Mouse (Mus musculus): ENCODE measurements around the gene Ets1. TPM values are rescaled to one million over a fixed set of nuclear protein-coding genes. Genes with fewer than 3 reads are reported as not detected.
A peak's percentile ranks its signal among the peaks of the same experiment; 100 is the strongest.

Ets1 gene
- total and polyA plus RNA-seq, 2 experiments from 2014 or later = 34.3 to 72.7 TPM

DNA sequence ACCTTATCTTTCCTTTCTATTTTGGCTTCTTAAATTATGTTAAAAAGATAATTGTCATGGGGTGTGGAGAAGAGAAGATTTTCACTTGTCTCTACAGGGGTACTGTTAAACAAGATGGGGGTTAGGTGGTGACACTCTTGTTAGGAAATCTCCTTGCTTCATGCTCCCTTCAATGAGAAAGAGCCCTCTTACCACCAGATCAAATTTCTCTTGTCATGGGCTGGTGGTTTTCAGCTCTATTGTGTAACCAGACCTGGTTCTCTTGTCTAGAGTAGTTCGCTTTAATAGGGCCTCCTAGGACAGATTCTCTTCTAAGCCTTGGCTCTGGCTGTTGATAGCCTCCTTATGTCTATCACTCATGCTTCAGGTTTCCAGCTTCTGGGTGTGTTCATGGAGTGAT is 18.3 kb downstream of the Ets1 start:
- no peak overlapping the region for H3K4me3 ChIP-seq (ENCODE audit: low read depth, low read length)
- H3K9ac ChIP-seq (replicated peaks; ENCODE audit: low read depth, low read length) = no peak overlapping the region
- H3K27ac ChIP-seq (ENCODE audit: low read depth) = no peak overlapping the region
- H3K9me3 ChIP-seq (replicated peaks; ENCODE audit: control insufficient read depth, low read length) = no peaks in the 10 kb centered on the region
- peaks cover 14% of the 10 kb centered on the region for H3K4me1 ChIP-seq (ENCODE audit: control insufficient read depth, insufficient read depth)
- no peak overlapping the region for H3K4me2 ChIP-seq (ENCODE audit: low read depth, low read length)
- ATAC-seq (ENCODE audit: insufficient read depth, low read depth) = no peak
- no peaks in the 10 kb centered on the region for H3K36me3 ChIP-seq (replicated peaks; ENCODE audit: control insufficient read depth, insufficient read depth, low read length)
- 73% methylated on average over 1 of the region's 1 CpGs for WGBS
- H3K27me3 ChIP-seq (ENCODE audit: control insufficient read depth, insufficient read depth, low read length) = no peaks in the 10 kb centered on the region
- no peak for TF ChIP-seq EP300 (IDR thresholded peaks at IDR 0.05; ENCODE audit: low read depth)
- no peak for TF ChIP-seq CTCF (IDR thresholded peaks at IDR 0.05; ENCODE audit: low read depth)
- no peak for DNase-seq (ENCODE audit: low spot score)

DNA sequence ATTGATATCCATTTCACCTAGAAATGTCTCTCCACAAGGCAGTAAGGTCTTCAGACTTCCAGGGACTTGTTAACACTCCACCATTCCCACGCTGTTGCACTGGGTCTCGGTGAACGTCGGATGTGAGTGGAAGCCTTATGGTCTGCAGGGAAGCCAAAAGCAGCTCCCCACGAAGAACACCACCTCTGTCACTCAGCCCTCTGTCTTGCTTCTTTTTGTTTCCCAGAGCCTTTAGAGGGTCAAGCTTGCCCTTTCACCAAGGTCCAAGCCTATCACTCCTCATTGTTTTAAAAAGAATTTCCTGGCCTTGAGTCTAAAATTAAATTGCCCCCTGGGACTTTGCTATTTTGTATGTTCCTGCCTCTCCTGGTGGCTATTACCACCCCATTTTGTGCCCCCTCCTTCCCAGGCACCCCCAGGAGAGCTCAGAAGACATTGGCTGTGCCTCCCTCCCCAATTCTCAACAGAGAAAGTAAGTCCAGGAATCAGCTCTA is 20.4 kb downstream of the Ets1 start:
- no peaks in the 10 kb centered on the region for H3K36me3 ChIP-seq (replicated peaks; ENCODE audit: control insufficient read depth, insufficient read depth, low read length)
- H3K4me2 ChIP-seq (ENCODE audit: low read depth, low read length) = no peak overlapping the region
- ATAC-seq (ENCODE audit: insufficient read depth, low read depth) (peak; percentile 17; the same call in 1 of the 2 replicates), DNase-seq (ENCODE audit: low spot score) (no peak)
- H3K9me3 ChIP-seq (replicated peaks; ENCODE audit: control insufficient read depth, low read length) = no peaks in the 10 kb centered on the region
- H3K27ac ChIP-seq (ENCODE audit: low read depth) = peak overlapping the region; percentile 63
- WGBS = 44% methylated on average over 5 of the region's 5 CpGs
- no peak overlapping the region for H3K4me3 ChIP-seq (ENCODE audit: low read depth, low read length)
- H3K4me1 ChIP-seq (ENCODE audit: control insufficient read depth, insufficient read depth) = peaks cover 14% of the 10 kb centered on the region
- no peak for TF ChIP-seq CTCF (IDR thresholded peaks at IDR 0.05; ENCODE audit: low read depth)
- TF ChIP-seq EP300 (IDR thresholded peaks at IDR 0.05; ENCODE audit: low read depth) = no peak
- no peaks in the 10 kb centered on the region for H3K27me3 ChIP-seq (ENCODE audit: control insufficient read depth, insufficient read depth, low read length)
- H3K9ac ChIP-seq (replicated peaks; ENCODE audit: low read depth, low read length) = no peak overlapping the region

DNA sequence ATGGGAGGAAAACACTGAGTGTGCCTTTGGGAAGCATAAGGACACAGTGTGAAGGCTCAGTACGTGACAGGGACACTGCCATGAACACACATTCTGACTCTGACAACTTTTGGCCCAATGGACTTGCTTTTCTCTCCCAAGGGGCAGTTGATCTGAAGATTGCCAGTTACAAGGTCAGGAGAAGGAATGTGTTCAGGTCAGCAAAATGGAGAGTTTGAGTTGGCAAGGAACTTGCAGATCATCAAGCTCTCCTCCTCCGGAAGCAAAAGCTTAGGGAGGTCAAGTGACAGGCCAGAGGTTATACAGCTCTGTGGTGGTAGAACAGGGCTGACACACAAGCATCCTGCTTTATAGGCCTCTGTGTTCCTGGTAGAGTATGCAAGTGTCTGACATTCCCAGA is 21.1 kb downstream of the Ets1 start:
- WGBS = 45% methylated on average over 2 of the region's 2 CpGs
- Histone ChIP-seq H3K36me3 (replicated peaks; ENCODE audit: control insufficient read depth, insufficient read depth, low read length) (no peaks in the 10 kb centered on the region), H3K4me3 (ENCODE audit: low read depth, low read length) (no peak overlapping the region), H3K9me3 (replicated peaks; ENCODE audit: control insufficient read depth, low read length) (no peaks in the 10 kb centered on the region), H3K4me1 (ENCODE audit: control insufficient read depth, insufficient read depth) (peaks cover 14% of the 10 kb centered on the region), H3K4me2 (ENCODE audit: low read depth, low read length) (no peak overlapping the region), H3K27ac (ENCODE audit: low read depth) (peak overlapping the region; percentile 63), H3K27me3 (ENCODE audit: control insufficient read depth, insufficient read depth, low read length) (no peaks in the 10 kb centered on the region), H3K9ac (replicated peaks; ENCODE audit: low read depth, low read length) (no peak overlapping the region)
- DNase-seq (ENCODE audit: low spot score) = no peak
- peak; percentile 17; the same call in 1 of the 2 replicates for ATAC-seq (ENCODE audit: insufficient read depth, low read depth)
- TF ChIP-seq EP300 (IDR thresholded peaks at IDR 0.05; ENCODE audit: low read depth) = no peak
- TF ChIP-seq CTCF (IDR thresholded peaks at IDR 0.05; ENCODE audit: low read depth) = no peak

DNA sequence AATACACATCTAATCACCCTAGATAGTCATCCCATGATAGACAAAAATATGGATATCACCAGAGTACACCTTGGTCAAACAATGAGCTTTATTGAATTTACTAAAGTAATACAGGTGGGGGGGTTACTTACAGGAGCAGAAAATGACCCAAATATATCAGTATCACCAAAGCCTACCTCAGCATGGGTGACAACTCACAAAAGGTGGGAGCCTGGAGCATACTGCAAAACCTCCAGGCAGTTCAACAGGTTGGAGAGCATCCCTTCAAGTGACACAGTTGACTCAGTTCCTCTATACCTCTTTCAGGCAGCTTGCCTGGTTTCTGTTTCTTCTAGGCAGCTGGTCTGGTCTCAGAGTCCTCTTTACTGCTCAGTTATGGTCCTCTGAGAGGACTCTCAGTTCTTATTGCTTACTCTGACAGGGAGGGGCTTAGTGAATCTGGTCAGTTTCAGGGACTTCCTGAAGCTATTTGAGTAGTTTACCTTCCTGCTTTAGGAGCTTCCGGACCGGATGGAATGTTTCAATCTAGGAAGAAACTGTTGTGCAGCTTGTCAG is 24.5 kb downstream of the Ets1 start:
- Histone ChIP-seq H3K4me2 (ENCODE audit: low read depth, low read length) (no peak overlapping the region), H3K27me3 (ENCODE audit: control insufficient read depth, insufficient read depth, low read length) (no peaks in the 10 kb centered on the region), H3K4me1 (ENCODE audit: control insufficient read depth, insufficient read depth) (peaks cover 14% of the 10 kb centered on the region), H3K9ac (replicated peaks; ENCODE audit: low read depth, low read length) (no peak overlapping the region), H3K9me3 (replicated peaks; ENCODE audit: control insufficient read depth, low read length) (no peaks in the 10 kb centered on the region), H3K27ac (ENCODE audit: low read depth) (no peak overlapping the region), H3K36me3 (replicated peaks; ENCODE audit: control insufficient read depth, insufficient read depth, low read length) (no peaks in the 10 kb centered on the region), H3K4me3 (ENCODE audit: low read depth, low read length) (no peak overlapping the region)
- DNase-seq (ENCODE audit: low spot score) (no peak), ATAC-seq (ENCODE audit: insufficient read depth, low read depth) (no peak)
- TF ChIP-seq CTCF (IDR thresholded peaks at IDR 0.05; ENCODE audit: low read depth) = no peak
- no peak for TF ChIP-seq EP300 (IDR thresholded peaks at IDR 0.05; ENCODE audit: low read depth)
- 82% methylated on average over 2 of the region's 2 CpGs for WGBS

DNA sequence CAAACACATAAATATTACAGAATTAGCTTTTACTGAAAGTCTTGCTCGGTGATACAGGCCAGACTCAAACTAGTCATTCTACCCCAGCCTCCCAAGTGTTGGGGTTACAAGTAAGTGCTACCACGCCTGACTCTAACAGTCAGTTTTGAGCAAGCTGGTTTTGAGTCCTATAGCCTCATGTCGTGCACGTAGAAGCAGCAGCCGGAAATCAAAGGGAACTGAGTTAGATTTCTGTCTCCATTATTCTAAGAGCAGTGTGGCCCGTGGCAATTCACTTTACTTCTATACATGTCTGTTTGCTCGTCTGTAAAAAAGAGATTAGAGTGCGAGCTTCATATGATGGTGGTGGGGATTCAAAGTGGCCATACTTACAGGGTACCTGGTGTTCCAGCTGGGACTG is 25.1 kb downstream of the Ets1 start:
- Histone ChIP-seq H3K4me3 (ENCODE audit: low read depth, low read length) (no peak overlapping the region), H3K4me1 (ENCODE audit: control insufficient read depth, insufficient read depth) (peaks cover 12% of the 10 kb centered on the region), H3K36me3 (replicated peaks; ENCODE audit: control insufficient read depth, insufficient read depth, low read length) (no peaks in the 10 kb centered on the region), H3K9ac (replicated peaks; ENCODE audit: low read depth, low read length) (no peak overlapping the region), H3K4me2 (ENCODE audit: low read depth, low read length) (no peak overlapping the region), H3K9me3 (replicated peaks; ENCODE audit: control insufficient read depth, low read length) (no peaks in the 10 kb centered on the region), H3K27ac (ENCODE audit: low read depth) (no peak overlapping the region; the same call in 1 of the 2 replicates), H3K27me3 (ENCODE audit: control insufficient read depth, insufficient read depth, low read length) (0 out of 2 replicates have a peak, but pooled peaks cover 3% of the 10 kb centered on the region)
- DNase-seq (ENCODE audit: low spot score) (no peak), ATAC-seq (ENCODE audit: insufficient read depth, low read depth) (no peak)
- TF ChIP-seq EP300 (IDR thresholded peaks at IDR 0.05; ENCODE audit: low read depth) (no peak), CTCF (IDR thresholded peaks at IDR 0.05; ENCODE audit: low read depth) (no peak)
- 83% methylated on average over 8 of the region's 8 CpGs for WGBS

DNA sequence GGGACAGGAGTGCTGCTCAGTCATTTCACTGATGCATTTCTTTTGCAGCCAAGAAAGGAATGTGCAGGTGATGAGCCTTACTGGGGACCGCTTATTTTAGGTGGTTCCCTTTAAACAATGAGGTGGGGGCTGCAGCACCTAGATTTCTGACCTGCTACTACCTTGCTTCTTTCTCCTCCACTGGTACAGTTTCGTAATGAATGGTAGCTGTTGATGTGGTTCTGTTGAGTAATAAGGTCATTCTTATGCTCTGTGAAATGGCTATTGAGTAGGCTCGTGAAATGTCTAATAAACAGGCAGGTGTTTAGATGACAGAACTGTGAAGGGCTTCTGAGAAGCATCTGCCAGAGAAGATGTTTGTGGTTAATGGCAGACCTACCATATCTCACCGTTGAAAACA is 25.5 kb downstream of the Ets1 start:
- no peak for DNase-seq (ENCODE audit: low spot score)
- 0 out of 2 replicates have a peak, but pooled peaks cover 7% of the 10 kb centered on the region for H3K4me1 ChIP-seq (ENCODE audit: control insufficient read depth, insufficient read depth)
- 65% methylated on average over 4 of the region's 4 CpGs for WGBS
- no peak overlapping the region for H3K9ac ChIP-seq (replicated peaks; ENCODE audit: low read depth, low read length)
- no peaks in the 10 kb centered on the region for H3K9me3 ChIP-seq (replicated peaks; ENCODE audit: control insufficient read depth, low read length)
- H3K4me3 ChIP-seq (ENCODE audit: low read depth, low read length) = no peak overlapping the region
- ATAC-seq (ENCODE audit: insufficient read depth, low read depth) = no peak
- no peak for TF ChIP-seq CTCF (IDR thresholded peaks at IDR 0.05; ENCODE audit: low read depth)
- no peak for TF ChIP-seq EP300 (IDR thresholded peaks at IDR 0.05; ENCODE audit: low read depth)
- 0 out of 2 replicates have a peak, but pooled peaks cover 3% of the 10 kb centered on the region for H3K27me3 ChIP-seq (ENCODE audit: control insufficient read depth, insufficient read depth, low read length)
- H3K4me2 ChIP-seq (ENCODE audit: low read depth, low read length) = no peak overlapping the region
- no peaks in the 10 kb centered on the region for H3K36me3 ChIP-seq (replicated peaks; ENCODE audit: control insufficient read depth, insufficient read depth, low read length)
- no peak overlapping the region; the same call in 1 of the 2 replicates for H3K27ac ChIP-seq (ENCODE audit: low read depth)
